Mouse (Mus musculus): ENCODE measurements around the gene Pars2. TPM values are rescaled to one million over a fixed set of nuclear protein-coding genes. Genes with fewer than 3 reads are reported as not detected.

Gene Pars2
- polyA plus RNA-seq, 1 experiment from 2014 or later = 14.3 TPM

- DNase-seq = no peak
These were observed 2.2 kb downstream of the Pars2 start for GRCm38 (mm10) chr4:106653051-106653450.

GRCm38 (mm10) chr4:106655681-106656080 is 4.8 kb downstream of the Pars2 start:
- WGBS = 86% methylated on average over 10 of the region's 10 CpGs
- no peak overlapping the region for H3K27ac ChIP-seq (ENCODE audit: low read depth)

More at GRCm38 (mm10) chr4:106653051-106653450, 2.2 kb downstream of the Pars2 start:
- Histone ChIP-seq H3K36me3 (ENCODE audit: insufficient read depth) (peaks cover 41% of the 10 kb centered on the region; the same call in 1 of the 2 replicates), H3K9me3 (ENCODE audit: low read depth, low read length) (no peaks in the 10 kb centered on the region), H3K27me3 (ENCODE audit: insufficient read depth, low read length) (no peaks in the 10 kb centered on the region), H3K27ac (ENCODE audit: low read depth) (no peak overlapping the region), H3K4me3 (ENCODE audit: low read depth, low read length) (no peak overlapping the region), H3K9ac (no peak overlapping the region), H3K4me1 (ENCODE audit: insufficient read depth) (peaks cover 6% of the 10 kb centered on the region), H3K4me2 (no peak overlapping the region)
- TF ChIP-seq CTCF (IDR thresholded peaks at IDR 0.05; ENCODE audit: low read depth) = no peak
- ATAC-seq (ENCODE audit: insufficient read depth) = no peak
- WGBS = 91% methylated on average over 15 of the region's 15 CpGs

GRCm38 (mm10) chr4:106663956-106664470 is 13.1 kb downstream of the Pars2 start:
- Histone ChIP-seq H3K4me1 (ENCODE audit: insufficient read depth) (no peaks in the 10 kb centered on the region), H3K27me3 (ENCODE audit: insufficient read depth, low read length) (no peaks in the 10 kb centered on the region), H3K4me3 (ENCODE audit: low read depth, low read length) (no peak overlapping the region), H3K27ac (ENCODE audit: low read depth) (no peak overlapping the region), H3K36me3 (ENCODE audit: insufficient read depth) (peaks cover 96% of the 10 kb centered on the region), H3K9me3 (ENCODE audit: low read depth, low read length) (no peaks in the 10 kb centered on the region), H3K4me2 (no peak overlapping the region), H3K9ac (no peak overlapping the region)
- 92% methylated on average over 5 of the region's 5 CpGs for WGBS
- no peak for TF ChIP-seq CTCF (IDR thresholded peaks at IDR 0.05; ENCODE audit: low read depth)
- no peak for DNase-seq
- ATAC-seq (ENCODE audit: insufficient read depth) = no peak

More at GRCm38 (mm10) chr4:106655681-106656080, 4.8 kb downstream of the Pars2 start:
- H3K4me3 ChIP-seq (ENCODE audit: low read depth, low read length) = no peak overlapping the region
- no peak for ATAC-seq (ENCODE audit: insufficient read depth)
- TF ChIP-seq CTCF (IDR thresholded peaks at IDR 0.05; ENCODE audit: low read depth) = no peak
- H3K4me2 ChIP-seq = no peak overlapping the region
- no peak for DNase-seq
- H3K9me3 ChIP-seq (ENCODE audit: low read depth, low read length) = no peaks in the 10 kb centered on the region
- H3K27me3 ChIP-seq (ENCODE audit: insufficient read depth, low read length) = no peaks in the 10 kb centered on the region
- H3K9ac ChIP-seq = no peak overlapping the region
- H3K4me1 ChIP-seq (ENCODE audit: insufficient read depth) = peaks cover 6% of the 10 kb centered on the region
- H3K36me3 ChIP-seq (ENCODE audit: insufficient read depth) = peaks cover 63% of the 10 kb centered on the region

- Histone ChIP-seq H3K9me3 (ENCODE audit: low read depth, low read length) (no peaks in the 10 kb centered on the region), H3K27me3 (ENCODE audit: insufficient read depth, low read length) (no peaks in the 10 kb centered on the region), H3K4me2 (no peak overlapping the region), H3K27ac (ENCODE audit: low read depth) (no peak overlapping the region), H3K9ac (no peak overlapping the region), H3K4me3 (ENCODE audit: low read depth, low read length) (no peak overlapping the region), H3K4me1 (ENCODE audit: insufficient read depth) (no peaks in the 10 kb centered on the region), H3K36me3 (ENCODE audit: insufficient read depth) (peaks cover 98% of the 10 kb centered on the region)
- WGBS = 94% methylated on average over 6 of the region's 6 CpGs
- DNase-seq = no peak
- no peak for ATAC-seq (ENCODE audit: insufficient read depth)
- TF ChIP-seq CTCF (IDR thresholded peaks at IDR 0.05; ENCODE audit: low read depth) = no peak
These were observed 13.8 kb downstream of the Pars2 start for GRCm38 (mm10) chr4:106664697-106665096.

- Histone ChIP-seq H3K27ac (ENCODE audit: low read depth) (no peak overlapping the region), H3K36me3 (ENCODE audit: insufficient read depth) (peaks cover 98% of the 10 kb centered on the region), H3K27me3 (ENCODE audit: insufficient read depth, low read length) (no peaks in the 10 kb centered on the region), H3K4me1 (ENCODE audit: insufficient read depth) (no peaks in the 10 kb centered on the region), H3K9me3 (ENCODE audit: low read depth, low read length) (no peaks in the 10 kb centered on the region), H3K4me3 (ENCODE audit: low read depth, low read length) (no peak overlapping the region), H3K4me2 (no peak overlapping the region), H3K9ac (no peak overlapping the region)
- no peak for DNase-seq
- 95% methylated on average over 2 of the region's 2 CpGs for WGBS
- ATAC-seq (ENCODE audit: insufficient read depth) = no peak
- no peak for TF ChIP-seq CTCF (IDR thresholded peaks at IDR 0.05; ENCODE audit: low read depth)
These were observed 14.4 kb downstream of the Pars2 start for GRCm38 (mm10) chr4:106665269-106665668.

GRCm38 (mm10) chr4:106665673-106666072 is 14.8 kb downstream of the Pars2 start:
- 93% methylated on average over 10 of the region's 10 CpGs for WGBS
- H3K27me3 ChIP-seq (ENCODE audit: insufficient read depth, low read length) = no peaks in the 10 kb centered on the region
- peaks cover 98% of the 10 kb centered on the region for H3K36me3 ChIP-seq (ENCODE audit: insufficient read depth)
- H3K9me3 ChIP-seq (ENCODE audit: low read depth, low read length) = no peaks in the 10 kb centered on the region
- H3K4me3 ChIP-seq (ENCODE audit: low read depth, low read length) = no peak overlapping the region
- H3K4me2 ChIP-seq = no peak overlapping the region
- no peak for DNase-seq
- no peak overlapping the region for H3K27ac ChIP-seq (ENCODE audit: low read depth)
- no peak for ATAC-seq (ENCODE audit: insufficient read depth)
- H3K4me1 ChIP-seq (ENCODE audit: insufficient read depth) = no peaks in the 10 kb centered on the region
- no peak for TF ChIP-seq CTCF (IDR thresholded peaks at IDR 0.05; ENCODE audit: low read depth)
- no peak overlapping the region for H3K9ac ChIP-seq

- Histone ChIP-seq H3K9ac (no peak overlapping the region), H3K27ac (ENCODE audit: low read depth) (no peak overlapping the region), H3K4me1 (ENCODE audit: insufficient read depth) (no peaks in the 10 kb centered on the region), H3K27me3 (ENCODE audit: insufficient read depth, low read length) (no peaks in the 10 kb centered on the region), H3K9me3 (ENCODE audit: low read depth, low read length) (no peaks in the 10 kb centered on the region), H3K4me2 (no peak overlapping the region), H3K4me3 (ENCODE audit: low read depth, low read length) (no peak overlapping the region), H3K36me3 (ENCODE audit: insufficient read depth) (peaks cover 99% of the 10 kb centered on the region)
- DNase-seq = no peak
- no peak for TF ChIP-seq CTCF (IDR thresholded peaks at IDR 0.05; ENCODE audit: low read depth)
- 92% methylated on average over 2 of the region's 2 CpGs for WGBS
- ATAC-seq (ENCODE audit: insufficient read depth) = no peak
These were observed 15.7 kb downstream of the Pars2 start for GRCm38 (mm10) chr4:106666546-106666945.

All from lung, embryonic 14.5 days (tissue).